In the genomic region with DNA sequence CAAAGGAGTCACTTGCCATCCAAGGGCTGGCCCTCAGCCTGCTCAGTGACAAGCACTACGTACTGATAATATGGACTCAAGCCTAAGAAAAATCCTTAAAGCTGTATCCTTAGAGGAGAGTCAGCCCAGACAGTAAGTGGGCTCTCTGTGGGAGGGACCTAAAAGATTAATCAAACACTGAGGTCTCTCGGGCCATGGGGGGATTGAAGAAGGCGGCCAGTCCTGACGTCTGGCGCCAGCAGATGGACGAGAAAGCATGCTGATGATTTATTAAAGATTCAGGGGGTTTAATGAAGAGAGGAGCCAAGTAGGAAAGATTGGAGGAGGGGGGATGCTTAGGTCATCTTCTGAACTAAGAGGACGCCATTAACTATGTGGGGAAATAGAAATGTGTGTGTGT, we compare ENCODE assay signal across 13 mouse cellular contexts.
A peak's percentile ranks its signal among the peaks of the same experiment; 100 is the strongest.
DNase-seq lines count a peak whose midpoint lies in the region; ATAC-seq and TF ChIP-seq lines count a peak whose summit lies in the region.
"Had no signal": no experiment of that assay in that cellular context is flagged by ENCODE, and none has a peak within 500 bp of the region (broad histone marks: within the 10 kb centered on the region; RNA-seq: fewer than 3 reads in every experiment).

No protein-coding gene starts in this region.

- TF ChIP-seq CTCF in kidney, adult 2 months (conservative IDR thresholded peaks at IDR 0.05; ENCODE audit: insufficient read depth, insufficient read length, low read depth, low read length) = no peak
- TF ChIP-seq CTCF in stomach, postnatal 0 days (IDR thresholded peaks at IDR 0.05; ENCODE audit: low read depth) = no peak

- no peak overlapping the region for H3K9ac ChIP-seq in kidney, embryonic 15.5 days
- no peak overlapping the region for H3K9ac ChIP-seq in stomach, embryonic 14.5 days (replicated peaks; ENCODE audit: low read depth, low read length)
- H3K9ac ChIP-seq in stomach, postnatal 0 days (ENCODE audit: low read length) = no peak overlapping the region
- no peak overlapping the region for H3K9ac ChIP-seq in midbrain, embryonic 16.5 days (ENCODE audit: low read depth, low read length)
- no peak overlapping the region for H3K9ac ChIP-seq in forebrain, embryonic 15.5 days (replicated peaks)
- H3K9ac ChIP-seq: liver, embryonic 15.5 days had no signal

- no peak for TF ChIP-seq POLR2A in kidney, adult 2 months (IDR thresholded peaks at IDR 0.05; ENCODE audit: low read depth, low read length)

- H3K27me3 ChIP-seq in kidney, embryonic 15.5 days = no peaks in the 10 kb centered on the region
- no peaks in the 10 kb centered on the region for H3K27me3 ChIP-seq in kidney, adult 2 months (replicated peaks; ENCODE audit: control insufficient read depth, insufficient read depth, low read length)
- H3K27me3 ChIP-seq in stomach, embryonic 14.5 days (ENCODE audit: control insufficient read depth, insufficient read depth, low read length) = no peaks in the 10 kb centered on the region
- H3K27me3 ChIP-seq in stomach, postnatal 0 days (ENCODE audit: control insufficient read depth, insufficient read depth, low read length) = no peaks in the 10 kb centered on the region
- no peaks in the 10 kb centered on the region for H3K27me3 ChIP-seq in midbrain, embryonic 16.5 days (ENCODE audit: control insufficient read depth, insufficient read depth, low read depth, low read length)
- no peaks in the 10 kb centered on the region for H3K27me3 ChIP-seq in forebrain, embryonic 15.5 days
- H3K27me3 ChIP-seq: liver, embryonic 15.5 days had no signal

- no peak overlapping the region for H3K4me2 ChIP-seq in kidney, embryonic 15.5 days
- no peak overlapping the region for H3K4me2 ChIP-seq in stomach, embryonic 14.5 days (replicated peaks; ENCODE audit: low read depth, low read length)
- H3K4me2 ChIP-seq in stomach, postnatal 0 days (replicated peaks; ENCODE audit: low read depth) = no peak overlapping the region
- no peak overlapping the region for H3K4me2 ChIP-seq in midbrain, embryonic 16.5 days (ENCODE audit: low read length)
- H3K4me2 ChIP-seq in forebrain, embryonic 15.5 days (replicated peaks) = no peak overlapping the region
- H3K4me2 ChIP-seq: liver, embryonic 15.5 days had no signal

- ATAC-seq in kidney, embryonic 15.5 days (replicated peaks; ENCODE audit: low FRiP score) = peak; percentile 71
- ATAC-seq in stomach, embryonic 14.5 days (ENCODE audit: insufficient number of reproducible peaks, insufficient read depth, low FRiP score, low read depth) = peak; percentile 49; the same call in 1 of the 2 replicates
- no peak for ATAC-seq in stomach, postnatal 0 days (ENCODE audit: low FRiP score, low TSS enrichment)
- peak; percentile 32; the same call in 1 of the 2 replicates for ATAC-seq in midbrain, embryonic 16.5 days
- ATAC-seq in forebrain, embryonic 15.5 days (replicated peaks) = no peak
- ATAC-seq: forebrain, embryonic 16.5 days had no signal

- H3K9me3 ChIP-seq in kidney, embryonic 15.5 days (replicated peaks) = no peaks in the 10 kb centered on the region
- H3K9me3 ChIP-seq in stomach, embryonic 14.5 days (ENCODE audit: control insufficient read depth, low read depth, low read length) = no peaks in the 10 kb centered on the region
- H3K9me3 ChIP-seq in stomach, postnatal 0 days (ENCODE audit: control insufficient read depth, low read length) = no peaks in the 10 kb centered on the region
- no peaks in the 10 kb centered on the region for H3K9me3 ChIP-seq in midbrain, embryonic 16.5 days (replicated peaks; ENCODE audit: control insufficient read depth, low read length, poor library complexity, severe bottlenecking)
- no peaks in the 10 kb centered on the region for H3K9me3 ChIP-seq in forebrain, embryonic 15.5 days
- H3K9me3 ChIP-seq: liver, embryonic 15.5 days had no signal

- no peak for TF ChIP-seq EP300 in stomach, postnatal 0 days (optimal IDR thresholded peaks at IDR 0.05)

- DNase-seq in kidney, adult 2 months = no peak
- no peak for DNase-seq in stomach, postnatal 0 days (ENCODE audit: low spot score)
- DNase-seq in spleen, postnatal 4 days (ENCODE audit: low spot score in 2 of 2) = no peak
- DNase-seq: adrenal gland, postnatal 25 days; gastrocnemius, postnatal 14 days; layer of hippocampus, postnatal 36 days had no signal

- 34% methylated on average over 7 of the region's 7 CpGs for WGBS in kidney, embryonic 15.5 days
- WGBS in kidney, adult 2 months = 56% methylated on average over 7 of the region's 7 CpGs
- 32% methylated on average over 7 of the region's 7 CpGs for WGBS in stomach, embryonic 14.5 days
- 44% methylated on average over 7 of the region's 7 CpGs for WGBS in stomach, postnatal 0 days
- 44% methylated on average over 7 of the region's 7 CpGs for WGBS in midbrain, embryonic 16.5 days
- WGBS in forebrain, embryonic 15.5 days = 66% methylated on average over 7 of the region's 7 CpGs

- no peaks in the 10 kb centered on the region for H3K36me3 ChIP-seq in kidney, embryonic 15.5 days
- H3K36me3 ChIP-seq in kidney, adult 2 months (ENCODE audit: control insufficient read depth, insufficient read depth, low read length) = no peaks in the 10 kb centered on the region
- no peaks in the 10 kb centered on the region for H3K36me3 ChIP-seq in stomach, embryonic 14.5 days (ENCODE audit: control insufficient read depth, insufficient read depth, low read length)
- H3K36me3 ChIP-seq in stomach, postnatal 0 days (ENCODE audit: control insufficient read depth, insufficient read depth, low read length) = no peaks in the 10 kb centered on the region
- no peaks in the 10 kb centered on the region for H3K36me3 ChIP-seq in midbrain, embryonic 16.5 days (ENCODE audit: control insufficient read depth, insufficient read depth, low read length)
- H3K36me3 ChIP-seq in forebrain, embryonic 15.5 days = no peaks in the 10 kb centered on the region
- H3K36me3 ChIP-seq: G1E; liver, embryonic 15.5 days had no signal

- H3K4me1 ChIP-seq in kidney, embryonic 15.5 days = peaks cover 12% of the 10 kb centered on the region
- no peaks in the 10 kb centered on the region for H3K4me1 ChIP-seq in kidney, adult 2 months (ENCODE audit: control insufficient read depth, insufficient read depth, low read length)
- H3K4me1 ChIP-seq in stomach, embryonic 14.5 days (ENCODE audit: control insufficient read depth, insufficient read depth, low read length) = no peaks in the 10 kb centered on the region
- H3K4me1 ChIP-seq in stomach, postnatal 0 days (replicated peaks; ENCODE audit: control insufficient read depth, insufficient read depth) = no peaks in the 10 kb centered on the region
- H3K4me1 ChIP-seq in midbrain, embryonic 16.5 days (ENCODE audit: control insufficient read depth, insufficient read depth, low read length) = peaks cover 12% of the 10 kb centered on the region
- no peaks in the 10 kb centered on the region for H3K4me1 ChIP-seq in forebrain, embryonic 15.5 days
- H3K4me1 ChIP-seq: liver, embryonic 15.5 days had no signal

- no peak overlapping the region for H3K27ac ChIP-seq in kidney, embryonic 15.5 days
- H3K27ac ChIP-seq in kidney, adult 2 months (ENCODE audit: insufficient read depth, low read depth, low read length) = no peak overlapping the region
- H3K27ac ChIP-seq in stomach, embryonic 14.5 days (ENCODE audit: low read length) = no peak overlapping the region
- no peak overlapping the region for H3K27ac ChIP-seq in stomach, postnatal 0 days (replicated peaks)
- no peak overlapping the region for H3K27ac ChIP-seq in midbrain, embryonic 16.5 days (ENCODE audit: low read length)
- H3K27ac ChIP-seq in forebrain, embryonic 15.5 days (replicated peaks) = no peak overlapping the region
- H3K27ac ChIP-seq: liver, embryonic 15.5 days had no signal

- no peak overlapping the region for H3K4me3 ChIP-seq in kidney, embryonic 15.5 days (replicated peaks)
- H3K4me3 ChIP-seq in kidney, adult 2 months (ENCODE audit: insufficient read depth, low read depth, low read length) = no peak overlapping the region
- H3K4me3 ChIP-seq in stomach, embryonic 14.5 days (ENCODE audit: low read depth, low read length) = no peak overlapping the region
- no peak overlapping the region for H3K4me3 ChIP-seq in stomach, postnatal 0 days (ENCODE audit: low read depth, low read length)
- H3K4me3 ChIP-seq in midbrain, embryonic 16.5 days (ENCODE audit: low read depth, low read length) = no peak overlapping the region
- H3K4me3 ChIP-seq in forebrain, embryonic 15.5 days = no peak overlapping the region
- H3K4me3 ChIP-seq: liver, embryonic 15.5 days had no signal

Comparison
In these comparisons a context has a peak if more than half of its experiments do, and no peak if none do; other contexts are left out.
1. ATAC-seq: peak in kidney, embryonic 15.5 days (single experiment), stomach, embryonic 14.5 days (single experiment) and midbrain, embryonic 16.5 days (single experiment); none in stomach, postnatal 0 days (single experiment) and forebrain, embryonic 15.5 days (single experiment).